Mouse (Mus musculus): Measurements from ENCODE around the gene Adam10.
A peak's percentile ranks its signal among the peaks of the same experiment; 100 is the strongest.

The Adam10 gene

GRCm38 (mm10) chr9:70671772-70672579 is 6.8 kb upstream of the Adam10 start:
- peak; percentile 22 for DNase-seq (ENCODE audit: low read depth, low spot score)

- no peak for DNase-seq (ENCODE audit: low read depth, low spot score)
Measured at GRCm38 (mm10) chr9:70673656-70674055, 5.1 kb upstream of the Adam10 start.

- DNase-seq (ENCODE audit: low read depth, low spot score) = no peak
Measured at GRCm38 (mm10) chr9:70675117-70675516, 3.7 kb upstream of the Adam10 start.

GRCm38 (mm10) chr9:70675961-70676360 is 2.8 kb upstream of the Adam10 start:
- no peak for DNase-seq (ENCODE audit: low read depth, low spot score)

GRCm38 (mm10) chr9:70679132-70680091 is 615 bp downstream of the Adam10 start:
- no peak for DNase-seq (ENCODE audit: low read depth, low spot score)

- no peak for DNase-seq (ENCODE audit: low read depth, low spot score)
Measured at GRCm38 (mm10) chr9:70682202-70682601, 3.4 kb downstream of the Adam10 start.

- DNase-seq (ENCODE audit: low read depth, low spot score) = peak; percentile 17
Measured at GRCm38 (mm10) chr9:70688301-70688968, 9.6 kb downstream of the Adam10 start.

GRCm38 (mm10) chr9:70689926-70690325 is 11.1 kb downstream of the Adam10 start:
- no peak for DNase-seq (ENCODE audit: low read depth, low spot score)

GRCm38 (mm10) chr9:70690579-70690978 is 11.8 kb downstream of the Adam10 start:
- DNase-seq (ENCODE audit: low read depth, low spot score) = no peak

- DNase-seq (ENCODE audit: low read depth, low spot score) = peak; percentile 57
Measured at GRCm38 (mm10) chr9:70691772-70692693, 13.2 kb downstream of the Adam10 start.

- DNase-seq (ENCODE audit: low read depth, low spot score) = peak; percentile 32
Measured at GRCm38 (mm10) chr9:70695723-70696122, 16.9 kb downstream of the Adam10 start.

- DNase-seq (ENCODE audit: low read depth, low spot score) = no peak
Measured at GRCm38 (mm10) chr9:70698090-70698489, 19.3 kb downstream of the Adam10 start.

- DNase-seq (ENCODE audit: low read depth, low spot score) = no peak
Measured at GRCm38 (mm10) chr9:70703597-70704203, 24.9 kb downstream of the Adam10 start.

- DNase-seq (ENCODE audit: low read depth, low spot score) = no peak
Measured at GRCm38 (mm10) chr9:70706444-70706843, 27.6 kb downstream of the Adam10 start.

GRCm38 (mm10) chr9:70729544-70729943 is 50.7 kb downstream of the Adam10 start:
- no peak for DNase-seq (ENCODE audit: low read depth, low spot score)

- no peak for DNase-seq (ENCODE audit: low read depth, low spot score)
Measured at GRCm38 (mm10) chr9:70731079-70731478, 52.3 kb downstream of the Adam10 start.

- no peak for DNase-seq (ENCODE audit: low read depth, low spot score)
Measured at GRCm38 (mm10) chr9:70733208-70733607, 54.4 kb downstream of the Adam10 start.

- DNase-seq (ENCODE audit: low read depth, low spot score) = no peak
Measured at GRCm38 (mm10) chr9:70739998-70740397, 61.2 kb downstream of the Adam10 start.

GRCm38 (mm10) chr9:70751504-70752222 is 72.9 kb downstream of the Adam10 start:
- no peak for DNase-seq (ENCODE audit: low read depth, low spot score)

- peak; percentile 62 for DNase-seq (ENCODE audit: low read depth, low spot score)
Measured at GRCm38 (mm10) chr9:70760974-70761373, 82.2 kb downstream of the Adam10 start.

Measured in CD4-positive helper T cell, adult 2 months (primary cell).